Mouse (Mus musculus) MEL (cell line): ENCODE results near the gene Hsdl2. TPM values are rescaled to one million over a fixed set of nuclear protein-coding genes. Genes with fewer than 3 reads are reported as not detected.

Experiments
- DNase-seq: peaks from one replicate; pipeline ENCODE4 v3.0.0; 2011; ENCODE audit warnings: low read depth, low spot score
- H3K27ac ChIP-seq: 2 replicates; pipeline ENCODE4 v1.5.1; 2012; ENCODE audit warnings: low read depth, mild to moderate bottlenecking, control low read depth, low read length, moderate library complexity; ENCODE audit not compliant: control insufficient read depth
- H3K27me3 ChIP-seq, 2 experiments: fragments of 150-350 bp in 1 of 2; sonication (generic) in 1 of 2; 2 replicates each; pipeline ENCODE4 v1.6.1; 2012; ENCODE audit warnings: low read length in 2 of 2, mild to moderate bottlenecking in 2 of 2, improper control_type of control experiment in 1 of 2, moderate library complexity in 1 of 2; ENCODE audit not compliant: insufficient read depth in 2 of 2, control insufficient read depth in 1 of 2
- H3K36me3 ChIP-seq, 2 experiments: 2 replicates each; pipeline ENCODE4 v1.6.1; 2012 to 2014; ENCODE audit warnings: low read length in 2 of 2, improper control_type of control experiment in 1 of 2, inconsistent platforms in 1 of 2, mild to moderate bottlenecking in 1 of 2; ENCODE audit not compliant: insufficient read depth in 2 of 2, control insufficient read depth in 1 of 2
- H3K4me1 ChIP-seq, 2 experiments: fragments of 150-350 bp in 1 of 2; sonication (generic) in 1 of 2; 2 replicates each; pipeline ENCODE4 v1.6.1; 2012; ENCODE audit warnings: low read length in 2 of 2, improper control_type of control experiment in 1 of 2, mild to moderate bottlenecking in 1 of 2; ENCODE audit not compliant: insufficient read depth in 2 of 2, control insufficient read depth in 1 of 2
- H3K4me3 ChIP-seq, 2 experiments: fragments of 150-350 bp in 1 of 2; sonication (generic) in 1 of 2; 2 replicates each; pipeline ENCODE4 v1.5.1; 2012; ENCODE audit warnings: low read depth in 2 of 2, low read length in 2 of 2, mild to moderate bottlenecking in 2 of 2, moderate library complexity in 2 of 2, control low read depth in 1 of 2, improper control_type of control experiment in 1 of 2; ENCODE audit not compliant: control insufficient read depth in 1 of 2, insufficient read depth in 1 of 2
- H3K79me2 ChIP-seq: 2 replicates; pipeline ENCODE4 v1.6.1; 2012; ENCODE audit warnings: mild to moderate bottlenecking, low read length, moderate library complexity; ENCODE audit not compliant: control insufficient read depth, poor library complexity, insufficient read depth
- H3K9ac ChIP-seq: 2 replicates; pipeline ENCODE4 v1.6.1; 2012; ENCODE audit warnings: low read depth, mild to moderate bottlenecking, control low read depth, low read length, moderate library complexity; ENCODE audit not compliant: control insufficient read depth, poor library complexity, severe bottlenecking
- H3K9me3 ChIP-seq: fragments of 150-350 bp; sonication (generic); replicated peaks from 2 replicates; pipeline ENCODE4 v1.6.1; 2012; ENCODE audit warnings: mild to moderate bottlenecking, low read length, improper control_type of control experiment, moderate library complexity; ENCODE audit not compliant: insufficient read depth
- BHLHE40 ChIP-seq: IDR thresholded peaks from 2 replicates; pipeline ENCODE4 v1.6.1; 2012; ENCODE audit warnings: low read depth, mild to moderate bottlenecking, inconsistent platforms, low read length, improper control_type of control experiment, borderline replicate concordance
- CHD1 ChIP-seq: IDR thresholded peaks from 2 replicates; pipeline ENCODE4 v1.6.1; 2012; ENCODE audit warnings: low read depth, mild to moderate bottlenecking, inconsistent platforms, low read length, improper control_type of control experiment
- E2F4 ChIP-seq: IDR thresholded peaks from 2 replicates; pipeline ENCODE4 v1.6.1; 2011; ENCODE audit warnings: low read depth, low read length, improper control_type of control experiment, borderline replicate concordance
- GABPA ChIP-seq: IDR thresholded peaks from 2 replicates; pipeline ENCODE4 v1.6.1; 2012; ENCODE audit warnings: low read depth, mild to moderate bottlenecking, inconsistent platforms, low read length, improper control_type of control experiment, moderate library complexity
- GATA1 ChIP-seq: IDR thresholded peaks from 2 replicates; pipeline ENCODE4 v1.6.1; 2011; ENCODE audit warnings: low read depth, low read length, improper control_type of control experiment
- MAX ChIP-seq: IDR thresholded peaks from 2 replicates; pipeline ENCODE4 v1.6.1; 2011; ENCODE audit warnings: low read length, improper control_type of control experiment
- MAZ ChIP-seq: IDR thresholded peaks from 2 replicates; pipeline ENCODE4 v1.6.1; 2012; ENCODE audit warnings: low read depth, mild to moderate bottlenecking, inconsistent platforms, low read length, improper control_type of control experiment
- MEF2A ChIP-seq: IDR thresholded peaks from 2 replicates; pipeline ENCODE4 v1.6.1; 2014; ENCODE audit warnings: low read depth, mild to moderate bottlenecking, inconsistent platforms, low read length, improper control_type of control experiment; ENCODE audit not compliant: poor library complexity, insufficient replicate concordance, severe bottlenecking; ENCODE audit errors: extremely low read depth
- POLR2A ChIP-seq, 2 experiments: IDR thresholded peaks; 2 replicates each; pipeline ENCODE4 v1.6.1; 2011 to 2012; ENCODE audit warnings: low read length in 2 of 2, mild to moderate bottlenecking in 2 of 2, control low read depth in 1 of 2, improper control_type of control experiment in 1 of 2, low read depth in 1 of 2, moderate library complexity in 1 of 2; ENCODE audit not compliant: control insufficient read depth in 1 of 2, insufficient read depth in 1 of 2, poor library complexity in 1 of 2
- RCOR1 ChIP-seq: IDR thresholded peaks from 2 replicates; pipeline ENCODE4 v1.6.1; 2012; ENCODE audit warnings: low read depth, mild to moderate bottlenecking, inconsistent platforms, low read length, improper control_type of control experiment
- TAL1 ChIP-seq: IDR thresholded peaks from 2 replicates; pipeline ENCODE4 v1.6.1; 2012; ENCODE audit warnings: mild to moderate bottlenecking, inconsistent platforms, low read length, moderate library complexity, mixed read lengths
- TBP ChIP-seq: IDR thresholded peaks from 2 replicates; pipeline ENCODE4 v1.8.0; 2011; ENCODE audit warnings: low read depth, low read length, improper control_type of control experiment
- USF2 ChIP-seq, 2 experiments: IDR thresholded peaks; 2 replicates each; pipeline ENCODE4 v1.6.1; 2011 to 2012; ENCODE audit warnings: improper control_type of control experiment in 2 of 2, low read length in 2 of 2, borderline replicate concordance in 1 of 2, inconsistent platforms in 1 of 2, low read depth in 1 of 2, mild to moderate bottlenecking in 1 of 2; ENCODE audit not compliant: insufficient read depth in 1 of 2
- ZC3H11A ChIP-seq: IDR thresholded peaks from 2 replicates; pipeline ENCODE4 v1.6.1; 2012; ENCODE audit warnings: low read depth, mild to moderate bottlenecking, inconsistent platforms, low read length, improper control_type of control experiment
- ZKSCAN1 ChIP-seq: IDR thresholded peaks from 2 replicates; pipeline ENCODE4 v1.6.1; 2012; ENCODE audit warnings: low read depth, mild to moderate bottlenecking, inconsistent platforms, low read length, improper control_type of control experiment, moderate library complexity
- ZNF384 ChIP-seq: IDR thresholded peaks from 2 replicates; pipeline ENCODE4 v1.6.1; 2012; ENCODE audit warnings: low read depth, mild to moderate bottlenecking, inconsistent platforms, low read length, improper control_type of control experiment
- polyA plus RNA-seq, 2 experiments: library from polyadenylated mRNA; stranded (reverse) in 1 of 2; unstranded in 1 of 2; fragments of >175 nt in 1 of 2; fragments of >200 nt in 1 of 2; gene quantifications; 2 replicates each; pipeline versions ENCODE4 v1.2.1 to v1.2.4; 2012; ENCODE audit warnings: low replicate concordance in 2 of 2, low read depth in 1 of 2; ENCODE audit not compliant: insufficient read length in 2 of 2, insufficient read depth in 1 of 2, missing spikeins in 1 of 2
- total RNA-seq: library from RNA; depleted of rRNA; stranded (reverse); fragments of 300-350 nt; gene quantifications from 2 replicates; pipeline ENCODE4 v1.2.3, GENCODE M21; 2012

The Hsdl2 gene
- total and polyA plus RNA-seq, 3 experiments: 8.4 to 15.0 TPM; not detected in 1

GRCm38 (mm10) chr4:59558096-59558720 lies 23.2 kb upstream of the Hsdl2 start:
- H3K27ac ChIP-seq: no peak overlapping the region

GRCm38 (mm10) chr4:59560141-59560540 lies 21.2 kb upstream of the Hsdl2 start:
- Histone ChIP-seq H3K27ac (no peak overlapping the region), H3K4me1 (peaks cover 0 to 9% of the 10 kb centered on the region in 2 experiments; a peak in 2 of 4 replicates), H3K27me3 (no peaks in the 10 kb centered on the region), H3K4me3 (no peak overlapping the region), H3K36me3 (peaks cover 0 to 3% of the 10 kb centered on the region in 2 experiments; a peak in 2 of 4 replicates), H3K9me3 (no peaks in the 10 kb centered on the region)
- DNase-seq: no peak
- TF ChIP-seq TBP (no peak), TAL1 (no peak), ZNF384 (no peak), RCOR1 (no peak), BHLHE40 (no peak), MEF2A (no peak), GABPA (no peak), MAX (no peak), ZC3H11A (no peak), MAZ (no peak), POLR2A (IDR thresholded peaks at IDR 0.05; ENCODE audit: control insufficient read depth in 1 of 2, insufficient read depth in 1 of 2, low read depth in 1 of 2, low read length in 2 of 2, poor library complexity in 1 of 2) (no peak), CHD1 (no peak), ZKSCAN1 (no peak), E2F4 (no peak), USF2 (IDR thresholded peaks at IDR 0.05; ENCODE audit: borderline replicate concordance in 1 of 2, insufficient read depth in 1 of 2, low read depth in 1 of 2, low read length in 2 of 2) (no peak)
- TF ChIP-seq, all 39 proteins: peak for 0
- H3K79me2 ChIP-seq: no peaks in the 10 kb centered on the region
- no peak overlapping the region for H3K9ac ChIP-seq

More at GRCm38 (mm10) chr4:59558096-59558720, 23.2 kb upstream of the Hsdl2 start:
- Histone ChIP-seq H3K79me2 (no peaks in the 10 kb centered on the region), H3K36me3 (peaks cover 0 to 3% of the 10 kb centered on the region in 2 experiments; a peak in 2 of 4 replicates), H3K4me3 (no peak overlapping the region), H3K27me3 (no peaks in the 10 kb centered on the region), H3K9me3 (no peaks in the 10 kb centered on the region), H3K9ac (no peak overlapping the region), H3K4me1 (peaks cover 0 to 3% of the 10 kb centered on the region in 2 experiments; a peak in 2 of 4 replicates)
- no peak for DNase-seq
- TF ChIP-seq USF2 (IDR thresholded peaks at IDR 0.05; ENCODE audit: borderline replicate concordance in 1 of 2, insufficient read depth in 1 of 2, low read depth in 1 of 2, low read length in 2 of 2) (no peak), GATA1 (0 out of 2 replicates have a peak, but pooled peaks have one; percentile 14)
